Mouse (Mus musculus) kidney, embryonic 15.5 days (tissue): Measurements from ENCODE around the gene Ttbk2. TPM values are rescaled to one million over a fixed set of nuclear protein-coding genes. Genes with fewer than 3 reads are reported as not detected.

Experiments used
- ATAC-seq: fragments of 200-750 bp; cut with Nextera tagmentation; replicated peaks from 2 replicates; pipeline ENCODE4 v1.8.0; 2017; ENCODE audit warnings: moderate TSS enrichment; ENCODE audit not compliant: low FRiP score
- H3K27ac ChIP-seq: fragments of 300-500 bp; sonication (generic); 2 replicates; pipeline ENCODE4 v1.5.1; 2015; ENCODE audit warnings: mild to moderate bottlenecking, inconsistent platforms
- H3K27me3 ChIP-seq: fragments of 300-500 bp; sonication (generic); 2 replicates; pipeline ENCODE4 v1.6.1; 2015; ENCODE audit warnings: inconsistent platforms
- H3K36me3 ChIP-seq: fragments of 300-500 bp; sonication (generic); 2 replicates; pipeline ENCODE4 v1.6.1; 2015; ENCODE audit warnings: inconsistent platforms
- H3K4me1 ChIP-seq: fragments of 300-500 bp; sonication (generic); 2 replicates; pipeline ENCODE4 v1.6.1; 2015; ENCODE audit warnings: inconsistent platforms
- H3K4me2 ChIP-seq: fragments of 300-500 bp; sonication (generic); 2 replicates; pipeline ENCODE4 v1.6.1; 2015; ENCODE audit warnings: moderate library complexity, mild to moderate bottlenecking, inconsistent platforms
- H3K4me3 ChIP-seq: fragments of 300-500 bp; sonication (generic); replicated peaks from 2 replicates; pipeline ENCODE4 v1.5.1; 2015; ENCODE audit warnings: mild to moderate bottlenecking, inconsistent platforms
- H3K9ac ChIP-seq: fragments of 300-500 bp; sonication (generic); 2 replicates; pipeline ENCODE4 v1.6.1; 2015; ENCODE audit warnings: mild to moderate bottlenecking, inconsistent platforms
- H3K9me3 ChIP-seq: fragments of 300-500 bp; sonication (generic); replicated peaks from 2 replicates; pipeline ENCODE4 v1.6.1; 2016; ENCODE audit warnings: inconsistent platforms
- WGBS: fragments of 180-500 bp; shearing (Covaris S2); methylation state at CpG from one replicate; pipeline ENCODE4 v1.1.7; 2015; ENCODE audit warnings: mixed read lengths; 5-methylcytosine and 5-hydroxymethylcytosine counted together
- polyA plus RNA-seq: library from polyadenylated mRNA; unstranded; fragments of >200 nt; fragmentation: Nextera tagmentation; extraction: Ambion mirVana; gene quantifications from 2 replicates; pipeline ENCODE4 v1.2.1, GENCODE M21; 2015

Gene Ttbk2
- polyA plus RNA-seq, 1 experiment from 2014 or later = 3.6 TPM

- Histone ChIP-seq H3K4me2 (peak overlapping the region; percentile 95), H3K27me3 (no peaks in the 10 kb centered on the region), H3K27ac (peak overlapping the region; percentile 93), H3K9me3 (no peaks in the 10 kb centered on the region), H3K4me3 (peak overlapping the region; percentile 65), H3K9ac (peak overlapping the region; percentile 84), H3K4me1 (peaks cover 29% of the 10 kb centered on the region), H3K36me3 (peaks cover 24% of the 10 kb centered on the region)
- ATAC-seq = peak; percentile 98
- under 1% methylated on average over 61 of the region's 61 CpGs for WGBS
Observed at GRCm38 (mm10) chr2:120731167-120731862, 119.1 kb downstream of the Ttbk2 start.

GRCm38 (mm10) chr2:120730639-120731166 lies 119.7 kb downstream of the Ttbk2 start:
- no peaks in the 10 kb centered on the region for H3K9me3 ChIP-seq
- H3K27me3 ChIP-seq = no peaks in the 10 kb centered on the region
- peaks cover 30% of the 10 kb centered on the region for H3K36me3 ChIP-seq
- peak; percentile 50; the same call in 1 of the 2 replicates for ATAC-seq
- under 1% methylated on average over 49 of the region's 50 CpGs for WGBS
- peak overlapping the region; percentile 84 for H3K9ac ChIP-seq
- peak overlapping the region; percentile 95 for H3K4me2 ChIP-seq
- peak overlapping the region; percentile 65 for H3K4me3 ChIP-seq
- H3K4me1 ChIP-seq = peaks cover 29% of the 10 kb centered on the region
- peak overlapping the region; percentile 93 for H3K27ac ChIP-seq

GRCm38 (mm10) chr2:120729775-120730585 lies 120.4 kb downstream of the Ttbk2 start:
- Histone ChIP-seq H3K27me3 (no peaks in the 10 kb centered on the region), H3K27ac (no peak overlapping the region), H3K4me3 (peak overlapping the region; percentile 65), H3K9me3 (no peaks in the 10 kb centered on the region), H3K36me3 (peaks cover 37% of the 10 kb centered on the region), H3K9ac (peak overlapping the region; percentile 84), H3K4me2 (peak overlapping the region; percentile 95), H3K4me1 (peaks cover 29% of the 10 kb centered on the region)
- no peak for ATAC-seq
- 7% methylated on average over 23 of the region's 23 CpGs for WGBS

GRCm38 (mm10) chr2:120724176-120724575 lies 126.2 kb downstream of the Ttbk2 start:
- Histone ChIP-seq H3K4me1 (peaks cover 8% of the 10 kb centered on the region), H3K27ac (no peak overlapping the region), H3K9ac (no peak overlapping the region), H3K9me3 (no peaks in the 10 kb centered on the region), H3K27me3 (no peaks in the 10 kb centered on the region), H3K4me3 (no peak overlapping the region), H3K4me2 (no peak overlapping the region), H3K36me3 (peaks cover 94% of the 10 kb centered on the region)
- 67% methylated on average over 6 of the region's 6 CpGs for WGBS
- ATAC-seq = no peak

GRCm38 (mm10) chr2:120723621-120724020 lies 126.8 kb downstream of the Ttbk2 start:
- Histone ChIP-seq H3K9ac (no peak overlapping the region), H3K36me3 (peaks cover 99% of the 10 kb centered on the region), H3K27me3 (no peaks in the 10 kb centered on the region), H3K9me3 (no peaks in the 10 kb centered on the region), H3K4me2 (no peak overlapping the region), H3K4me1 (peaks cover 3% of the 10 kb centered on the region), H3K4me3 (no peak overlapping the region), H3K27ac (no peak overlapping the region)
- no peak for ATAC-seq
- 64% methylated on average over 4 of the region's 4 CpGs for WGBS

GRCm38 (mm10) chr2:120722491-120722890 lies 127.9 kb downstream of the Ttbk2 start:
- no peaks in the 10 kb centered on the region for H3K4me1 ChIP-seq
- H3K9me3 ChIP-seq = no peaks in the 10 kb centered on the region
- H3K4me2 ChIP-seq = no peak overlapping the region
- WGBS = 89% methylated on average over 8 of the region's 8 CpGs
- no peak overlapping the region for H3K9ac ChIP-seq
- peaks cover 99% of the 10 kb centered on the region for H3K36me3 ChIP-seq
- H3K27ac ChIP-seq = no peak overlapping the region
- no peak for ATAC-seq
- no peaks in the 10 kb centered on the region for H3K27me3 ChIP-seq
- no peak overlapping the region for H3K4me3 ChIP-seq

GRCm38 (mm10) chr2:120721911-120722310 lies 128.5 kb downstream of the Ttbk2 start:
- Histone ChIP-seq H3K9me3 (no peaks in the 10 kb centered on the region), H3K27ac (no peak overlapping the region), H3K9ac (no peak overlapping the region), H3K4me3 (no peak overlapping the region), H3K36me3 (peaks cover 99% of the 10 kb centered on the region), H3K4me1 (no peaks in the 10 kb centered on the region), H3K4me2 (no peak overlapping the region), H3K27me3 (no peaks in the 10 kb centered on the region)
- ATAC-seq = no peak
- 94% methylated on average over 2 of the region's 2 CpGs for WGBS

- no peaks in the 10 kb centered on the region for H3K9me3 ChIP-seq
- no peaks in the 10 kb centered on the region for H3K27me3 ChIP-seq
- peaks cover 98% of the 10 kb centered on the region for H3K36me3 ChIP-seq
- H3K4me2 ChIP-seq = no peak overlapping the region
- WGBS = 93% methylated on average over 6 of the region's 6 CpGs
- no peak overlapping the region for H3K27ac ChIP-seq
- no peak overlapping the region for H3K9ac ChIP-seq
- no peak for ATAC-seq
- H3K4me3 ChIP-seq = no peak overlapping the region
- H3K4me1 ChIP-seq = no peaks in the 10 kb centered on the region
Observed at GRCm38 (mm10) chr2:120720821-120721220, 129.6 kb downstream of the Ttbk2 start.

- H3K27me3 ChIP-seq = no peaks in the 10 kb centered on the region
- ATAC-seq = no peak
- peaks cover 96% of the 10 kb centered on the region for H3K36me3 ChIP-seq
- no peak overlapping the region for H3K27ac ChIP-seq
- H3K4me3 ChIP-seq = no peak overlapping the region
- 95% methylated on average over 8 of the region's 8 CpGs for WGBS
- no peak overlapping the region for H3K9ac ChIP-seq
- H3K4me2 ChIP-seq = no peak overlapping the region
- no peaks in the 10 kb centered on the region for H3K9me3 ChIP-seq
- H3K4me1 ChIP-seq = no peaks in the 10 kb centered on the region
Observed at GRCm38 (mm10) chr2:120718496-120718895, 131.9 kb downstream of the Ttbk2 start.

- H3K36me3 ChIP-seq = peaks cover 69% of the 10 kb centered on the region
- 97% methylated on average over 3 of the region's 3 CpGs for WGBS
Observed at GRCm38 (mm10) chr2:120713441-120713840, 137.0 kb downstream of the Ttbk2 start.

DNA sequence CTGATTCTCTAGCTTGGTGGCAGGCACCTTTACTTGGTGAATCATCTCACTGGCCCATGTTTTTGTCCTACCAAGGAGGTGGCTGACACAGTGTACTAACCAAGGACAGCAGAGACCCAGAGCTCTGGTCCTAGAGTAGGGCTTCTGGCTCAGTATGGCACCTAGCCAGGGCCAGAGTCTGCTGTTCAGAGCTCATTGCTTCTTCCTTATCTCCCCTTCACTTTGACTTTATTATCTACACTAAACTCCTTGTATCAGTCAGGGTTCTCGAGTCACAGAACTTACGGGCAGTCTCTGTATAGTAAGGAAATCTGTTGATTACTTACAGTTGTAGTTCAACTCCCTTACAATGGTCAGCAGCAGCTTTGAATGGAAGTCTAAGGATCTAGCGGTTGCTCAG lies 139.5 kb downstream of the Ttbk2 start:
- H3K9ac ChIP-seq = no peak overlapping the region
- WGBS = 90% methylated on average over 3 of the region's 3 CpGs
- no peaks in the 10 kb centered on the region for H3K4me1 ChIP-seq
- no peaks in the 10 kb centered on the region for H3K9me3 ChIP-seq
- H3K36me3 ChIP-seq = peaks cover 44% of the 10 kb centered on the region
- H3K27ac ChIP-seq = no peak overlapping the region
- no peak overlapping the region for H3K4me3 ChIP-seq
- no peak for ATAC-seq
- no peak overlapping the region for H3K4me2 ChIP-seq
- H3K27me3 ChIP-seq = no peaks in the 10 kb centered on the region

More at GRCm38 (mm10) chr2:120713441-120713840, 137.0 kb downstream of the Ttbk2 start:
- Histone ChIP-seq H3K27me3 (no peaks in the 10 kb centered on the region), H3K4me1 (no peaks in the 10 kb centered on the region), H3K27ac (no peak overlapping the region), H3K9ac (no peak overlapping the region), H3K4me2 (no peak overlapping the region), H3K4me3 (no peak overlapping the region), H3K9me3 (no peaks in the 10 kb centered on the region)
- ATAC-seq = no peak

GRCm38 (mm10) chr2:120710154-120710553 lies 140.2 kb downstream of the Ttbk2 start:
- Histone ChIP-seq H3K4me3 (no peak overlapping the region), H3K36me3 (peaks cover 38% of the 10 kb centered on the region), H3K27ac (no peak overlapping the region), H3K27me3 (no peaks in the 10 kb centered on the region), H3K9me3 (no peaks in the 10 kb centered on the region), H3K4me1 (no peaks in the 10 kb centered on the region), H3K9ac (no peak overlapping the region), H3K4me2 (no peak overlapping the region)
- no peak for ATAC-seq
- WGBS = 83% methylated on average over 3 of the region's 3 CpGs
